Mouse (Mus musculus) cortical plate, adult 2 months (tissue): ENCODE measurements around the gene Kctd17.

Source experiments
- CTCF ChIP-seq: fragments of 200-500 bp; IDR thresholded peaks from 2 replicates; pipeline ENCODE4 v1.5.1; 2011; ENCODE audit warnings: mild to moderate bottlenecking, control low read depth, low read length; ENCODE audit not compliant: insufficient read depth; ENCODE audit errors: extremely low read depth
- POLR2A ChIP-seq: fragments of 200-500 bp; IDR thresholded peaks from 2 replicates; pipeline ENCODE4 v1.6.1; 2011; ENCODE audit warnings: mild to moderate bottlenecking, low read length, control low read depth; ENCODE audit not compliant: insufficient read depth; ENCODE audit errors: extremely low read depth

GRCm38 (mm10) chr15:78385564-78385963, 42.8 kb upstream of the Kctd17 start:
- TF ChIP-seq CTCF (no peak), POLR2A (no peak)
